Mouse (Mus musculus) retina, adult 2 months (tissue): ENCODE results near the gene Esp15.
"Not testable (repeated sequence)": the region's sequence is repeated elsewhere in the genome, so short reads cannot be mapped to it uniquely, and the experiment has no call there.

ENCODE experiments used
- DNase-seq: peaks from one replicate; pipeline ENCODE4 v3.0.0-alpha.2; 2012; ENCODE audit warnings: low read depth, low spot score

Esp15 gene

DNA sequence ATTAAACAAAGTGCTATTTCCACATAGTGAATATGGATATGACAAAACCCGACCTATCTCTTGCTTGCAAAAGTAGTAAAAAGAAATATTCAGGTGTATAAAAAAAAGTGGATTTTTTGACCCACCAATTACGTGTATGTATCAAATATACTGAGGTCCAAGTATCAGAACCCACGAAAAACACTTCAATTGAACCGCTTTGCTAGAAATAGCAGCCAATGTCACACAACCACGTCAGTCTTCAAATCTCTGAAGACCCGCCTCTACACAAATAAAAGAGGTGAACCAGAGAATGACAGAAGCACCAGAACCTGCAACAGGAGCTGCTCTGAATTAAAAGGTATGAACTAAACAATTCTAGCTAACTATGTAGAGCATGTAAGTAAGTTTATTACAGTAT lies at the start of gene Esp15:
Gene Esp15, plus strand, starts transcription at position 301 of the 400 bp plus-strand sequence.
- DNase-seq: not testable (repeated sequence)

DNA sequence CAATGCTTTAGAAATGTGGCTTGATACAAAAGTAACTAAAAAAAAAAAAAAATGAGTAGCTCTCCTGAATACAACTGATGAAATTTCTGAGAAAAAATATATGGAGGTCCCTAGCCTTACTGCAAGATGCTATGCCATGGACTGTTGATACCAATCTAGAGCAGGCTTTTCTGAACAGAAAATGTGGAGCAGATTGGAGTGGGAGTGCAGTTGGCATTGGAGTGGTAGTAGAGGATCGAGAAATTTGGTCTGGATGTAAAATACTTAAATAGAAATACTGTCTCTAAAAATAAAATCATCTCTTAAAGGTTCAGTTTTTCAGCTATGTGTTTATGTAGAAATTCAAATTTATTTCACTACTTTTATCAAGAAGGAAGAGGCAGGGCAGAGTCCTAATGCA lies 49.2 kb upstream of the Esp15 start:
- no peak for DNase-seq
